ENCODE assay signal across 7 mouse cellular contexts in genomic region chr16:21946761-21947715, GRCm38 (mm10). TPM values are rescaled to one million over a fixed set of nuclear protein-coding genes. Genes with fewer than 3 reads are reported as not detected.
DNase-seq lines count a peak whose midpoint lies in the region; ATAC-seq lines count a peak whose summit lies in the region.

TSS of gene Tmem41a (minus strand) at chr16:21947552.

- peaks cover 10% of the 10 kb centered on the region for H3K4me1 ChIP-seq in intestine, embryonic 15.5 days (replicated peaks)
- peaks cover 21% of the 10 kb centered on the region for H3K4me1 ChIP-seq in midbrain, embryonic 10.5 days

- H3K9me3 ChIP-seq in intestine, embryonic 15.5 days: no peaks in the 10 kb centered on the region
- H3K9me3 ChIP-seq in midbrain, embryonic 10.5 days (replicated peaks): no peaks in the 10 kb centered on the region

- H3K27ac ChIP-seq in intestine, embryonic 15.5 days: peak within 1 kb of the TSS; percentile 81
- H3K27ac ChIP-seq in midbrain, embryonic 10.5 days (replicated peaks): peak within 1 kb of the TSS; percentile 84

- under 1% methylated on average over 63 of the region's 63 CpGs for WGBS in intestine, embryonic 15.5 days
- WGBS in midbrain, embryonic 10.5 days: 2% methylated on average over 63 of the region's 63 CpGs

- intact Hi-C loops in gastrocnemius, postnatal 36 days (cut with DNase I): loop anchor here (5.0 kb wide), 1 partner anchor 60 kb away; the partner anchor contains the start of gene Senp2
- intact Hi-C loops in left cerebral cortex, postnatal 25 days (cut with DNase I): no loop called here

- peak within 1 kb of the TSS; percentile 86 for H3K4me2 ChIP-seq in intestine, embryonic 15.5 days (replicated peaks)

- H3K4me3 ChIP-seq in intestine, embryonic 15.5 days (replicated peaks): peak within 1 kb of the TSS; percentile 75
- peak within 1 kb of the TSS; percentile 70 for H3K4me3 ChIP-seq in midbrain, embryonic 10.5 days

- DNase-seq in adrenal gland, adult 2 months: peak; percentile 95
- DNase-seq in embryo, embryonic 11.5 days (ENCODE audit: low read depth, low spot score): peak; percentile 76
- DNase-seq in gastrocnemius, postnatal 36 days: peak; percentile 85 to 87
- peak; percentile 86 to 92 for DNase-seq in left cerebral cortex, postnatal 25 days (ENCODE audit: low spot score in 2 of 2)
- DNase-seq in midbrain, embryonic 10.5 days (ENCODE audit: low spot score): peak; percentile 87
- peak; percentile 82 for DNase-seq in right cerebral cortex, postnatal 4 days

- H3K27me3 ChIP-seq in intestine, embryonic 15.5 days (replicated peaks): no peaks in the 10 kb centered on the region
- peaks cover 13% of the 10 kb centered on the region; the same call in 1 of the 2 replicates for H3K27me3 ChIP-seq in midbrain, embryonic 10.5 days (ENCODE audit: low read depth, poor library complexity, severe bottlenecking)

- H3K9ac ChIP-seq in intestine, embryonic 15.5 days: peak within 1 kb of the TSS; percentile 75

- H3K36me3 ChIP-seq in intestine, embryonic 15.5 days: no peaks in the 10 kb centered on the region
- H3K36me3 ChIP-seq in midbrain, embryonic 10.5 days: peaks cover 5% of the 10 kb centered on the region; the same call in 1 of the 2 replicates

- ATAC-seq in intestine, embryonic 15.5 days: peak; percentile 97

RNA-seq across cellular contexts. Expression of gene Tmem41a, which starts in this region (rescaled TPM):
- 10 to 100 TPM; 13.6 to 23.5 TPM for total RNA-seq in adrenal gland, adult 2 months (2021)
- polyA plus RNA-seq in adrenal gland, adult 2 months (2012; rRNA removed): 12.9 and 15.2 TPM in 2 replicates
- 1 to 10 TPM; 2.8 to 5.0 TPM for total RNA-seq in gastrocnemius, postnatal 36 days (2021)
- polyA plus RNA-seq in intestine, embryonic 15.5 days (2015; fragmentation: Nextera tagmentation; extraction: Ambion mirVana): 85.2 and 90.8 TPM in 2 replicates
- 10 to 100 TPM; 15.7 to 17.7 TPM for total RNA-seq in left cerebral cortex, postnatal 25 days (2021)
- polyA plus RNA-seq in midbrain, embryonic 10.5 days (2016; fragmentation: Nextera tagmentation; extraction: Ambion mirVana): 30.4 and 34.3 TPM in 2 replicates

Comparison
In these comparisons a context has a peak if more than half of its experiments do, and no peak if none do; other contexts are left out.
1. Peak in every context shown above with its lines: DNase-seq, ATAC-seq, H3K4me3 ChIP-seq and H3K27ac ChIP-seq.